Mouse (Mus musculus) T-helper 1 cell (primary cell): Measurements from ENCODE around the gene Tmem106a.
"Not testable (repeated sequence)": the region's sequence is repeated elsewhere in the genome, so short reads cannot be mapped to it uniquely, and the experiment has no call there.

Experiments used
- in situ Hi-C: fragments of 300-600 bp; cut with MboI, MseI; formaldehyde crosslinking; loops from one replicate; pipeline ENCODE4 v1.15.1; 2025; ENCODE audit warnings: high pct_unique_total_duplicates

The Tmem106a gene

DNA sequence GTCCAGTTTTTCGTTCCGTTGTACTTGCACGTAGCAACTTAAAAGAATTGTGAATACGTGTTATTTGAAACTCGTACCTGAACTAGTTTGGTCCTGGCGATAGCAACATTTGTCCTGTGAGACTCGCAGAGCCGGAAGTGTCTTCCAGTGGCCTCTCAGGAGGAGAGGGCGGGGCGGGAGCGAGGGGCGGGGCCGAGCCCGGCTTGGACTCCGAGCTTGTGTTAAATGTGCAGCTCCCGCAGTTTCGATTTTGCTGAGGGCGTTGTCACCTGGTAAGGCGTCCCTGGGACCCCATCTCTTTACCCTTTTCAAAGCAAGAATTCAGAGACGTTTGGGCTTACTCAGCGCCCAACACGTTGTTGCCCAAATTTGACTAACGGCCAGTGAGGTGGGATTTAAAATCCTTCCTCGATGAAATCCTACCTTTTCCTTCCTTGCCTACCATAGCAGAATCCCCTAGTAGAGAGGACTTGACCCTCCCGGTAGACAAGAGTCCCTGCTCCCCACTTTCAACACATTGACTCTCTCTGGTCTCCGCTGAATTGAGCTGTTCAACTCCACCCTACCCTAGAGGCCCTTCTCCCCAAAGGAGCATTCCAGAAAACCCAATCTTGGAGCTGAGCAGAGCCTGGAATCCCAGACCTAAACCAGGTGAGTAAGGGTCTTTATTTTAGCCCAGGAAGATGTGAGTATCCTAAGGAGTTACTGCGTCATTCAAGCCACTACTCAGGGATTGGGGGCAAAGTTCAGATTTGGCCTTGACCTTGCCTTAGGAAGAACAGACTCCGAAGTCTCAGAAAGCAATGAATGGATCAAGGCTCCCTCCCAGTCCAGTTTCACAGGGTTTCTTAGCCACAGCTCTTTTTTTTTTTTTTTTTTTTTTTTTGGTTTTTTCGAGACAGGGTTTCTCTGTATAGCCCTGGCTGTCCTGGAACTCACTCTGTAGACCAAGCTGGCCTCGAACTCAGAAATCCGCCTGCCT is at the start of gene Tmem106a:
Gene Tmem106a, plus strand, starts transcription at position 189 of the 982 bp plus-strand sequence.
- in situ Hi-C loops, result no loop called here

DNA sequence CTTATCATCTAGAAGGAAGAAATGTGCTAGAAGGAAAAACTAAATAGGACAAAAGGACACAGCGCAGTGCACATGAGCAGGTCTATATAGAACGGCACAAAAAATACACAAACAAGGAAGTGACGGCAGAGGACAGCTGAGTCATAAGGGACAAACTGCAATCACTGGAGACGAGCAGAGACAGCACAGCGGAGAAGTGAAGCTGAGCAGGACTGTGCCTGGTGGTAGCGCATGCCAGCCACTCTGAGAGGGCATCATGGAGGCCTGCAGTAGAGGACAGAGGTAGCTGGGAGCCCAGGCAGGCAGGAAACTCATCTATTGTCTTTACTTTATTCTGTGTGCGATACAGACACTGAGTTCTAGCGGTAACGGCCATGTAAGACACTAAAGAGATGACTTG is 38.5 kb upstream of the Tmem106a start:
- in situ Hi-C loops, result loop anchor here (5.0 kb wide), 1 partner anchor 831 kb away; the partner anchor contains the start of genes Hspb9 and Kat2a

DNA sequence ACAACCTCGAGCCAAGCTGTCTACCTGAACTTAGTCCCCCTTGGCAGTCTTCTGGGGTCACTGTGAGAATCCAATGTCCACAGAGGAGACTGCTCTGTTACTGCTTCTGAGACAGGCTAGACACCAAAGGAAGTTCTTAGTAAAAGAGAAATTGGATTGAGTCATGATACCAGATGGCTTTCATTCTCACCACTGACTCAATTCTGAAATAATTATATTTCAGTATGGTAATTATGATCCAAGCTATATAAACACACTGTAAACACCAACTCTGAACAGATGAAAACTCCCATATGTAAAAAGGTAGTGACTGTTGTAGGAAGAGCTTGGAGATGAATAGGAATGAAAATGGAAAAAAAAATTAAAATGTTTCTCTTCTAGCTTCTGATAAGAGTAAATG is 37.9 kb upstream of the Tmem106a start:
- in situ Hi-C loops, result loop anchor here (5.0 kb wide), 1 partner anchor 832 kb away; the partner anchor contains the start of genes Hspb9 and Kat2a

GRCm38 (mm10) chr11:101548526-101548925 is 33.5 kb upstream of the Tmem106a start:
- in situ Hi-C loops, result no loop called here

DNA sequence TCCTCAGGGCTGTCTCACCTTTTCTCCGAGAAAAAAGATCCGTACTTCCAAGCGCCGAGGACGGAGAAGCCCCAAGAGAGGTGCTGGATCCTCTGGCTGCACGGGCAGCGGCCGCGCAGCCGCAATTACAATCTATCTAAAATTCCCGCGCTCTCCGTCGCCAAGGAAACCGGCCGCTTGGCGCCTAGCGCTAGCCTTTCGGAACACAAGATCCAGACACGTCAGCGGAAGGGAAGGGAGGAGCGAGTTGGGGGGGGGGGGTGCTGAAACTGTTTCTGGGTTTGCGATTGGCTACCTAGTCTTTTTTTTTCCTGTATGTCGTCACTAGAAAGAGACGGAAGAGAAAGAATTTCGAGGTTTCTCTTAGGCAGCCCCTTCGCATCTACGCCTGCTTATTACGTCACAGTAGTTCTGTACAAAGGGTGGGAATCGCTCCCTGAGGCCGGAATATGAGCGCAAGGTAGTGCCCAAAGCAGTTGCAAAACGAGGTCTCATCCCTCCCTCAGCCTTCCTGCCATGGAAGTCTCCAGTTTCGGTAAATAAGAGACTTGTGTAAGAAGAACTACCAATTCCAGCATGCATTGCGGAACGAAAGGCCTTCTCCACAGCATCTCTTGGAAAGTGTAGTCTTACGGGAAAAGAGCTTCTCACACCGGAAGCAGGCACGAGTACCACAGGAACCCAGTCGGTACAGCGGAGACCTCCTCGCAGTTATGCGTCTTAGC is 30.1 kb upstream of the Tmem106a start, which contains the start of the genes Brca1 and Nbr1:
Gene Brca1, minus strand, starts transcription at position 205 of the 725 bp plus-strand sequence.
Gene Nbr1, plus strand, starts transcription at position 399 of the 725 bp plus-strand sequence.
- in situ Hi-C loops, result no loop called here

DNA sequence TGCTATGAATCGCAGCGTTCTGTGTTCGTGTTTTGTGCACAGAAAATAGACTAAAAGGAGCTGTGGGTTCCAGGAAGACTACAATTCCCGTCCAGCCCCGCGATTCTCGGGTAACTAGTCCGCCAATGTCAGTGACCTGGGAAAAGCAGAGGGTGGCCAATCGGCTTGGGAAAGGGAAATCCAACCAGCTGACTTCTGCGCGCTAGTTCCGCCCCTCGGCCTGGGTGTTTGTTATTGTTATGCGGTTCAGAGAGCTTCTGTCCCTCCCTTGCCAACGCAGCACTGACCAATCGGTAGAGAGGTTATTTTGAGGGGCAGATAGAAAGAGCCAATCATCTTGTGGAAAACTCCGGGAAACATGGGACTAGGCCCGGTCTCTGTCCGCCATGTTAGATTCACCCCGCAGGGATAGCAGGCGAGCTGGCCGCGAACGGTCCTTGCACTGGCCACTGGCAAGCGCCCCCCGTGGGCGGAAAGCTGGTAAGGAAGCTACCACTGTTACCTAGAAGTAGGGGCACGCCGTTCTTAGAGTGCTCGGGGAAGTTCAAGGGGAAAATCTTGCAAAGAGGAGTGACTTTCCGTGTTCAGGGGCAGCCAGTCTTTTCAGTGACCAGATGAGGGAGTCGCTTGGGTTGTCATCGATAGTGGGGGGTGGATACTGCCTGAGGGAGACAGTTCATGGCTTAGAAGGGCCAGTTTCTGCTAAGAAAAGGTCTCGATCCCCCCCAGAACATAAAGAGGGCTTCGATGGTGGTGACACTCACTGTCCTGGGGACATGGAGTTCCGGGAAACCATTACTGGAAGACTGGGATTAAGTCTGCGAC is 29.4 kb upstream of the Tmem106a start:
- in situ Hi-C loops, result no loop called here

GRCm38 (mm10) chr11:101553354-101553930 is 28.6 kb upstream of the Tmem106a start:
- in situ Hi-C loops, result no loop called here

DNA sequence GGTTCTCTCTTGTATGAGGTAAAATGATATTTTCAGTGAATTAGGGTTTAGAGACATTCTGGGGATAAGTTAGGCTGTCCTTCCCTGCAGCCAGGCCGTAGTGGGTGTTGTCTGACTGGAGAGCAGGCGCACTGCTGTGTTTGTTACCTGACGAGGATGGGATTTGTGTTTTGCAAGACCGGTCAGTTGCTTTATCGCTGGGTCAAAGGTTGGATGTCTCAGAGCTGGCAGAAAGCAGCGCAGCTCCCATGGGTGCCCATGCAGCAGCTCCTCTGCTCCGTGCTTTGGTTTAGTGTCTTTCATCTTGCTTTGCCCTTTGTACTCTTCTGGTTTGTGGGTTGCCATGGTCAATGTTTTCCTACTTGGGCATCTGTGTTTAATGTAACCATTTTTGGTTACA is 25.5 kb upstream of the Tmem106a start:
- in situ Hi-C loops, result no loop called here

GRCm38 (mm10) chr11:101556954-101557353 is 25.1 kb upstream of the Tmem106a start:
- in situ Hi-C loops, result no loop called here

- in situ Hi-C loops, result no loop called here
Measured at GRCm38 (mm10) chr11:101562391-101562790, 19.7 kb upstream of the Tmem106a start.

DNA sequence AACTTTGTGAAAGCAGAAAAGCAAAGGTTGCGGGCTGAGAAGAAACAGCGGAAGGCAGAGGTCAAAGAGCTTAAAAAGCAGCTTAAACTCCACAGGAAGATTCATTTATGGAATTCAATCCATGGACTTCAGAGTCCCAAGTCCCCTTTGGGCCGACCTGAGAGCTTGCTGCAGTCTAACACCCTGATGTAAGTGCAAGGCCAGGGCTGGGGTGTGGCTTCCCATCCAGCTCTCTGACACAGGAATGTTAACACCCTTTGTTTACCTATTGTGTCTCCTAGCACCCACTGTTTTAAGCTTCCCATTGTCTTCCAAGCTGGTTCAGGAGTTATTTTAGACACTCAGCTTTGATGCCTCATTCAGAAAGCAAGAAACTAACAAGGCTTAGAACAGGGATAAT is 13.6 kb upstream of the Tmem106a start:
- in situ Hi-C loops, result no loop called here

DNA sequence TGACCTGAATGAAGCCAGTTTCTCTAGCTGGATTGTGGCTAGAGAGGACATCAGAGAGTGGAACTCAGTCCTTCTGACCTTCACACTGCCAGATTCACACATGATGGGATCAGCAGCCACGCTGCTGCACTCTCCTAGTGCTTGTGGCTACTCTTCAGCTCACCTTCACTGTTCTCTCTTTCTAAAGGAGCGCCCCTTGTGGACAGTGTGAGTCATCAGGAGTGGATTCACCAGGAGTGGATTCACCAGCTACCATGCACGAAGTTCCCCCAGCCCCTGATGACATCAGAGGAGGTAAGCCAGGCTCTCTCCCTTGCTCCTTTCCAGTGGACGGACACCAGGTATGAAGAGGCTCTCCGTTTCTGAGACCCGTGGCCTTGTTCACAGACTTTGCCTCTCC is 5.9 kb upstream of the Tmem106a start:
- in situ Hi-C loops, result no loop called here

GRCm38 (mm10) chr11:101581081-101581764 is 819 bp upstream of the Tmem106a start:
- in situ Hi-C loops, result no loop called here

DNA sequence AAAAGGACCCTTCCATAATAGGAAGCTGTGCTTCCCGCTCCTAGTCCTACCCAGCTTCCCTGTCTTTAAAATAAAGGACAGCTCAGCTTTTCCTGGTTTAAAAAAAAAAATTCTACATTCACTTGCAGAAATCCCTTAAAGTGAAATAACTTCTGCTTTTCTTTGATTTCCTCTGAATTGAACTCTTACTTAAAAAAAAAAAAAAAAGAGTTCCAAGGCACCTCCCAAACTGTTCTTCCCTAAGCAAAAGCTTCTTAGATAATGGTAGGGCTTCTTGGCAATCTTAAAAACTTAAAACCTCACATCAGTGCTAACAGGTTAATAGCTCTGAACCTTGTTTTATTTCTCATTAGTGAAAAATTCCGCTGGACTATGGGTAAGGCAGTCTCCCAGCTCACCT is 1.2 kb downstream of the Tmem106a start:
- in situ Hi-C loops, result no loop called here

DNA sequence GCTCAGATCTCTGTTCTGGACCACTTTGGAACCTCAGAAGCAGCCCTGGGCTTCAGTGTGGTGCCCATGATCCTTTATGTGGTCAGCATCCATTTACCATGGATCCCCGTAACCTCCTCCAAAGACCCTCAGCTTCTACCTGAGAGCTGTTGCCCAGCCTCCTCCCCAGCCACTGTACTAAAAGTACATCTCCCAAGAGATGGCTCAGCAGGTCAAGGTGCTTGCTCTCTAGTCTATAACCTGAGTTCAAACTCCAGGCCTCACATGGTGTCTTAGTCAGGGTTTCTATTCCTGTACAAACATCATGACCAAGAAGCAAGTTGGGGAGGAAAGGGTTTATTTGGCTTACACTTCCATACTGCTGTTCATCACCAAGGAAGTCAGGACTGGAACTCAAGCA is 3.0 kb downstream of the Tmem106a start:
- in situ Hi-C loops, result not testable (repeated sequence)

- in situ Hi-C loops, result no loop called here
Measured at GRCm38 (mm10) chr11:101585805-101586204, 3.8 kb downstream of the Tmem106a start.

DNA sequence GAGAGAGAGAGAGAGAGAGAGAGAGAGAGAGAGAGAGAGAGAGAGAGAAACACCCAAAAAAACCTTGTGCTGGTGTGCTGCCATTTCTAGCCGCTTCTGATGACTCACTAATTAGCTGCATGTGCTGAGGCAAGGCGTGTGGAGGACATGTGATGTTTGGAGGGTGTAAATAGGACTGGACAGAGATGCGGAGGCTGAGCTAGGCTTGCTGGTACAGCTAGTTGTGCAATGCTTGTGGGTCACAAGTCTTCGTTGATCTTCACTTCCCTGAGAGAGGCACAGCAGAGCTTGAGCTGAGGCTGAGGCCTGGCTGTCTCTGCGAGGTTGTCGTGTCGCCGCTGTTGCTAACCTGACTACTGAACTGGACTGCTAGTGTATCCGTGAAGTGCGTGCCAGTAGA is 5.6 kb downstream of the Tmem106a start:
- in situ Hi-C loops, result no loop called here

GRCm38 (mm10) chr11:101588868-101589267 is 6.8 kb downstream of the Tmem106a start:
- in situ Hi-C loops, result no loop called here

DNA sequence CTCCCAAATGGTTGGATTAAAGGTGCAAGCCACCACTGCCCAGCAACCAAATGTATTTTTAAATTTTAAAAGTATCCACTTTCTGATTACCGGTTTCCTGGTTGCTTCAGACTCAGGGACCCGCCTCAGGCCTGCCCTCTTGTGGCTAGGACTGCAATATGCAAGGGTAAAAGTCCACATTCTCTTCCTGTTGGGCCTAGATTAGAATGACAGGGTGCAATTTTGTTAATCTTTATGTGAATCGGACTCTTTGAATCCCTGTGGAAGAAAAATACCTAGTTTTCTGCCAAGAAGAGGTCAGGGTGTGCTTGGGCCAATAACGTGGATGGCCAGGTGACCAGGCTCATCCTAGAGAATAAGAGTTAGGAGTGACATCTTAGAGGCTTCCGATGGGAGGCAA is 7.4 kb downstream of the Tmem106a start:
- in situ Hi-C loops, result no loop called here

DNA sequence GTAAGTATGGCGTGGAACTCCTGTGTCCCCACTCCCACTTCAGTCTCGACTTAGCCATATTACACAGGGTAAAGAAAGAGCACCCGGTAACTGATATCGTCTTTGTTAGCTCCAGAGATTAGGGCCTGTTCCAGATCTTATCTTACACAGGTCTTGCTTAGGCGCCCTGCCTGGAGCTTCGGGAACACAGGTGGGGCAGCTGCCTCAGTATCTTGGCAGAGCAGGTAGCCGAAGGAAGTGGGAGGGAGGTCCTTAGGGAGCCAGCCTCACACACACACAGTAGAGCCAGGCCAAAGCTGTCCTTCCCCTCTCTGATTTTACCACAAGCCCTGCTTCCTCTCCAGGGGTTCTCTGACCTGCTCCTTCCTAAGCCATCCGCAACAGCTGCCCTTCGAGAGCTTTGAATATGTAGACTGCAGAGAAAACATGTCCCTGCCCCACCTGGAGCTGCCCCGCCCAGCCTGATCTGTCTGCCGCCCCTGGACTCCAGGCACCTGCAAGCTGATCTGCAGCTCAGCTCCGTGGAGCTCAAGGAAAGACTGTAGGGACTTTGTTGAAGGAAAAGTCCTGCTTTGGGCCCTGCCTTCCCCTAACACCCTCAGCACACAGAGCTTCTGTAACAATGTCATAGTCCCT is 8.1 kb downstream of the Tmem106a start:
- in situ Hi-C loops, result no loop called here
